Mouse (Mus musculus) cerebellum, adult 2 months (tissue): ENCODE data around the gene Psat1.

Experiments
- CTCF ChIP-seq: fragments of 200-500 bp; IDR thresholded peaks from 2 replicates; pipeline ENCODE4 v1.5.1; 2011; ENCODE audit warnings: low read depth, mild to moderate bottlenecking, control low read depth, low read length, moderate library complexity, borderline replicate concordance; ENCODE audit not compliant: insufficient read depth
- POLR2A ChIP-seq: fragments of 200-500 bp; IDR thresholded peaks from 2 replicates; pipeline ENCODE4 v1.6.1; 2011; ENCODE audit warnings: low read length, control low read depth, borderline replicate concordance; ENCODE audit not compliant: insufficient read depth

GRCm38 (mm10) chr19:15892146-15892545 is 55.0 kb downstream of the Psat1 start:
- TF ChIP-seq POLR2A (no peak), CTCF (no peak)
